Mouse (Mus musculus) embryonic fibroblast, embryonic 13.5 days (primary cell): ENCODE measurements around the gene Ms4a6b. TPM values are rescaled to one million over a fixed set of nuclear protein-coding genes. Genes with fewer than 3 reads are reported as not detected.
"Not testable (repeated sequence)": the region's sequence is repeated elsewhere in the genome, so short reads cannot be mapped to it uniquely, and the experiment has no call there.

Experiments used
- H3K27ac ChIP-seq: 2 replicates; pipeline ENCODE4 v1.5.1; 2012; ENCODE audit warnings: low read length, control low read depth, inconsistent platforms; ENCODE audit not compliant: insufficient read depth
- H3K4me1 ChIP-seq: 2 replicates; pipeline ENCODE4 v1.6.1; 2011; ENCODE audit warnings: low read length; ENCODE audit not compliant: control insufficient read depth, insufficient read depth
- H3K4me3 ChIP-seq: 2 replicates; pipeline ENCODE4 v1.5.1; 2011; ENCODE audit warnings: mild to moderate bottlenecking, control low read depth, low read length; ENCODE audit not compliant: insufficient read depth
- CTCF ChIP-seq: IDR thresholded peaks from 2 replicates; pipeline ENCODE4 v1.5.1; 2011; ENCODE audit warnings: mild to moderate bottlenecking, control low read depth, low read length, moderate library complexity, borderline replicate concordance; ENCODE audit not compliant: insufficient read depth
- POLR2A ChIP-seq: IDR thresholded peaks from 2 replicates; pipeline ENCODE4 v1.6.1; 2011; ENCODE audit warnings: low read depth, mild to moderate bottlenecking, control low read depth, low read length, moderate library complexity
- polyA plus RNA-seq: library from polyadenylated mRNA; stranded (reverse); fragments of >200 nt; gene quantifications from 2 replicates; pipeline ENCODE4 v1.2.4, GENCODE M21; 2011; ENCODE audit warnings: low read depth; ENCODE audit not compliant: missing spikeins, insufficient read length

Gene Ms4a6b
- polyA plus RNA-seq, 1 experiment, result 1.1 TPM

DNA sequence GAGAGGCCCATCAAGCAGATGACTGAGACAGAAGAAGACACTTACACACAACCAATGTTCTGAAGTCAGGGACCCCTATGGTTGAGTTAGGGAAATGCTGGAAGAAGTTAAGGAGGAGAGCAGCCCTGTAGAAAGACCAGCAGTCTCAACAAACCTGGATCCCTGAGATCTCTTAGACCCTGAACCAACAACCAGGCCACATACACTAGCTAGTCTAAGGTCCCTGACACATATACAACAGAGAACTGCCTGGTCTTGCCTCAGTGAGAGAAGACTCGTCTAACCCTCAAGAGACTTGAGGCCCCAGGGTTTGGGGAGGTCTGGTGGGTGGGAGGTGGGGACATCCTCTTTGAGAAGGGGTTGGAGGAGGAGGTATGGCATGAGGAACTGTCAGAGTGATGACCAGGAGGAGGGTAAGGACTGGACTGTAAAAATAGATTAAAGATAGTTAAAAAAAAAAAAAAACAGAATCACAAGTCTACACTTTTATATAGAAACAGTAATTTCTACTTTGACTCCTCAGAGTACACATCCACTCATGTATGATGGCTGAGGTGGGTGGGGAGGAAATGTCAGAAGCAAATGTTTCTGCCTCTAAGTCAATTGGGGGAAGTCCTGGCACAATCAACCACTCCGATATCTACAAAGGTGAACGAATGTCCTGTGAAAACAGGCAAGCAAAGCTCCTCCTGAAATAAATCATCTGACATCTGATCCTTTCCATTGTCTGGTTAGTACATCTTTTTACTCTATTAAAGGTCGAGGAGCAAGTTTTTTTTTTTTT, 24.7 kb upstream of the Ms4a6b start:
- TF ChIP-seq POLR2A (no peak), CTCF (no peak)
- H3K4me3 ChIP-seq, result no peak overlapping the region
- H3K4me1 ChIP-seq, result no peaks in the 10 kb centered on the region
- no peak overlapping the region for H3K27ac ChIP-seq

GRCm38 (mm10) chr19:11492671-11493070, 23.6 kb upstream of the Ms4a6b start:
- TF ChIP-seq POLR2A, result no peak
- no peak for TF ChIP-seq CTCF
- H3K27ac ChIP-seq, result no peak overlapping the region
- no peaks in the 10 kb centered on the region for H3K4me1 ChIP-seq
- no peak overlapping the region for H3K4me3 ChIP-seq

GRCm38 (mm10) chr19:11494519-11494918, 21.8 kb upstream of the Ms4a6b start:
- no peak overlapping the region for H3K27ac ChIP-seq
- H3K4me1 ChIP-seq, result no peaks in the 10 kb centered on the region
- no peak overlapping the region for H3K4me3 ChIP-seq
- TF ChIP-seq CTCF (no peak), POLR2A (no peak)

DNA sequence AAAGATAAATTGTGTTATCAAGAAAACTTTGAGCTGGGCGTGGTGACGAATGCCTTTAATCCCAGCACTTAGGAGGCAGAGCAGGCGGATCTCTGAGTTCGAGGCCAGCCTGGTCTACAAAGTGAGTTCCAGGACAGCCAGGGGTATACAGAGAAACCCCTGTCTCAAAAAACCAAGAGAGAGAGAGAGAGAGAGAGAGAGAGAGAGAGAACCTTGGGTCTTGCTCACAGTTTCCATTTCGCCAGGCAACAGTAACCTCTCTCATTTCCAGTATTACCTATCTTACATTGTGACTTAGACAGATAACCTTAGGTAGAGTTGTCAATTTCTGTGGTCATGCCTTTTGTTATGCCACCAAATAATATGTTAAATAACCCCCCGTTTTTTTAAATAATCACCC, 20.0 kb upstream of the Ms4a6b start:
- Histone ChIP-seq H3K27ac (no peak overlapping the region), H3K4me3 (no peak overlapping the region), H3K4me1 (no peaks in the 10 kb centered on the region)
- TF ChIP-seq CTCF (no peak), POLR2A (no peak)

- not testable (repeated sequence) for H3K4me3 ChIP-seq, H3K27ac ChIP-seq, H3K4me1 ChIP-seq
Measured at GRCm38 (mm10) chr19:11497300-11497699, 19.0 kb upstream of the Ms4a6b start.

- Histone ChIP-seq H3K4me3 (no peak overlapping the region), H3K27ac (no peak overlapping the region), H3K4me1 (no peaks in the 10 kb centered on the region)
- TF ChIP-seq POLR2A (no peak), CTCF (no peak)
Measured at GRCm38 (mm10) chr19:11500796-11501195, 15.5 kb upstream of the Ms4a6b start.

DNA sequence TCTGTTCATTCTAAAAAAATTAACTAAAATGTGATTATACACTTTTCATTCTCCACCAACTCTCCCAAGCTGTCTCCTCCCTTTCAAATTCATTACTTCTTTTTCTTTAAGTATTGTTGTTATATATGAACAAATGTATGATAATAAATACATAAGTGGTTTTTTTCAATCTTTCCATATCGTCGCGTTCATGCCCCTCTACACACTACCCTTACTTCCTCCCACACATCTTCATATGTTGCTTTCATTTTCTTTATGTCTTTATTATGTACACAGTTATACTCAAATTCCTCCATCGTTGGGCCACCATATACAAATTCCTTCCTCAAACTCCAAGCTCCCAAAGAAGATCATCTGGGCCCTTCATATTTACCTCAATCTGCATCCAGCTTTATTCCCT, 15.0 kb upstream of the Ms4a6b start:
- Histone ChIP-seq H3K4me1 (no peaks in the 10 kb centered on the region), H3K27ac (no peak overlapping the region), H3K4me3 (no peak overlapping the region)
- TF ChIP-seq POLR2A (no peak), CTCF (no peak)

DNA sequence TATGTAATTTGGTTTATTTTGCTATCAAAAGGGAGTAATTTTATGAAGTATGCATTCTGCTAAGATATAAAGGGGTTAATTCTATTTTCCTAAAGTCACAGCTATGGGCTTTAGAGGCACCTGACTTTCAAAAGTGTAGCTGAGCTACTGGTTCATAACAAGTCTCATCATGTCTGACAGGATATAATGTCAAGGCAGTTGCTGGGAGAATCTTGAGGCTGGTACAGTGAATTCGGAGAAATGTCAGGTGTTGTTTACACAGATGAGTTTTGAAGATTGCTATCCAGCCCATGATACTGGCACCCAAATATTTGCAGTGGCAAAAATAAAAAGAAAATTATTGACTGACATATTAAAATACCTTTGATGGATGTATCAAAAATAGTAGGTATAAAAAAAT, 11.5 kb upstream of the Ms4a6b start:
- TF ChIP-seq CTCF (no peak), POLR2A (no peak)
- Histone ChIP-seq H3K4me1 (no peaks in the 10 kb centered on the region), H3K27ac (no peak overlapping the region), H3K4me3 (no peak overlapping the region)

GRCm38 (mm10) chr19:11513458-11513857, 2.9 kb upstream of the Ms4a6b start:
- no peak overlapping the region for H3K27ac ChIP-seq
- no peak for TF ChIP-seq POLR2A
- no peak for TF ChIP-seq CTCF
- no peaks in the 10 kb centered on the region for H3K4me1 ChIP-seq
- H3K4me3 ChIP-seq, result no peak overlapping the region

- TF ChIP-seq POLR2A (no peak), CTCF (no peak)
- no peak overlapping the region for H3K4me3 ChIP-seq
- H3K4me1 ChIP-seq, result no peaks in the 10 kb centered on the region
- H3K27ac ChIP-seq, result no peak overlapping the region
Measured at GRCm38 (mm10) chr19:11516845-11517244, 533 bp downstream of the Ms4a6b start.

GRCm38 (mm10) chr19:11517373-11517772, 1.1 kb downstream of the Ms4a6b start:
- H3K4me1 ChIP-seq, H3K4me3 ChIP-seq, H3K27ac ChIP-seq: not testable (repeated sequence)

GRCm38 (mm10) chr19:11518356-11518755, 2.0 kb downstream of the Ms4a6b start:
- H3K4me1 ChIP-seq, H3K27ac ChIP-seq, H3K4me3 ChIP-seq: not testable (repeated sequence)
